Mouse (Mus musculus) cerebellum, adult 11-12 months (tissue): ENCODE data around the gene 1700003E16Rik.

ENCODE experiments used
- DNase-seq: peaks from one replicate; pipeline ENCODE4 v3.0.0; 2022

The 1700003E16Rik gene

GRCm38 (mm10) chr6:83207361-83208049, 51.3 kb downstream of the 1700003E16Rik start:
- DNase-seq, result no peak

- DNase-seq, result no peak
Measured at GRCm38 (mm10) chr6:83208050-83208400, 51.8 kb downstream of the 1700003E16Rik start.

- DNase-seq, result no peak
Measured at GRCm38 (mm10) chr6:83210495-83210894, 54.3 kb downstream of the 1700003E16Rik start.

- DNase-seq, result no peak
Measured at GRCm38 (mm10) chr6:83211526-83211925, 55.3 kb downstream of the 1700003E16Rik start.
